Mouse (Mus musculus) CH12.LX (cell line): ENCODE data around the gene Fam3c. TPM values are rescaled to one million over a fixed set of nuclear protein-coding genes. Genes with fewer than 3 reads are reported as not detected.

Experiments used
- DNase-seq: peaks from one replicate; pipeline ENCODE4 v3.0.0-alpha.2; 2013; ENCODE audit errors: extremely low read depth
- H3K27ac ChIP-seq: 2 replicates; pipeline ENCODE4 v1.5.1; 2012; ENCODE audit warnings: low read depth, mild to moderate bottlenecking, control low read depth, moderate library complexity; ENCODE audit not compliant: insufficient read depth
- H3K27me3 ChIP-seq: replicated peaks from 2 replicates; pipeline ENCODE3; 2012; ENCODE audit warnings: inconsistent platforms
- H3K36me3 ChIP-seq, 2 experiments: replicated peaks in 1 of 2; 2 replicates each; pipeline versions ENCODE3 to v1.6.1; 2012; ENCODE audit warnings: inconsistent platforms in 1 of 2, low read length in 1 of 2, mild to moderate bottlenecking in 1 of 2, mixed read lengths in 1 of 2, moderate library complexity in 1 of 2; ENCODE audit not compliant: control insufficient read depth in 1 of 2, insufficient read depth in 1 of 2
- H3K4me1 ChIP-seq, 2 experiments: 2 replicates each; pipeline ENCODE4 v1.6.1; 2012; ENCODE audit warnings: inconsistent platforms in 1 of 2, moderate library complexity in 1 of 2; ENCODE audit not compliant: insufficient read depth in 2 of 2, control insufficient read depth in 1 of 2
- H3K4me2 ChIP-seq: 2 replicates; pipeline ENCODE4 v1.6.1; 2012; ENCODE audit warnings: low read depth, mild to moderate bottlenecking, control low read depth; ENCODE audit not compliant: poor library complexity, insufficient read depth, severe bottlenecking
- H3K4me3 ChIP-seq, 3 experiments: fragments of 150-350 bp in 1 of 3; sonication (generic) in 1 of 3; replicated peaks in 1 of 3; 2 replicates each; pipeline versions ENCODE3 to v1.5.1; 2011 to 2012; ENCODE audit warnings: low read depth in 2 of 3, low read length in 2 of 3, mild to moderate bottlenecking in 2 of 3, moderate library complexity in 2 of 3, control low read depth in 1 of 3, improper control_type of control experiment in 1 of 3, inconsistent platforms in 1 of 3, mixed read lengths in 1 of 3; ENCODE audit not compliant: poor library complexity in 1 of 3
- H3K79me2 ChIP-seq: replicated peaks from 2 replicates; pipeline ENCODE4 v1.6.1; 2012; ENCODE audit warnings: mild to moderate bottlenecking, moderate library complexity; ENCODE audit not compliant: control insufficient read depth, poor library complexity, insufficient read depth, severe bottlenecking; ENCODE audit errors: extremely low read depth
- H3K9ac ChIP-seq: 2 replicates; pipeline ENCODE4 v1.6.1; 2012; ENCODE audit warnings: low read depth, mild to moderate bottlenecking, control low read depth, moderate library complexity; ENCODE audit not compliant: insufficient read depth
- H3K9me3 ChIP-seq: replicated peaks from 2 replicates; pipeline ENCODE3; 2012; ENCODE audit warnings: low read length, inconsistent platforms, mixed read lengths
- CTCF ChIP-seq, 2 experiments: IDR thresholded peaks in 1 of 2; conservative IDR thresholded peaks in 1 of 2; 2 replicates each; pipeline ENCODE4 v1.5.1; 2011 to 2012; ENCODE audit warnings: low read depth in 2 of 2, low read length in 2 of 2, improper control_type of control experiment in 1 of 2, inconsistent platforms in 1 of 2, mild to moderate bottlenecking in 1 of 2, moderate library complexity in 1 of 2
- ETS1 ChIP-seq: conservative IDR thresholded peaks from 2 replicates; pipeline ENCODE4 v1.6.1; 2012; ENCODE audit warnings: low read depth, mild to moderate bottlenecking, inconsistent platforms, low read length, improper control_type of control experiment, moderate library complexity
- GABPA ChIP-seq: IDR thresholded peaks from 2 replicates; pipeline ENCODE4 v1.6.1; 2012; ENCODE audit warnings: low read depth, low read length, improper control_type of control experiment, inconsistent platforms; ENCODE audit not compliant: insufficient replicate concordance
- HCFC1 ChIP-seq: IDR thresholded peaks from 2 replicates; pipeline ENCODE4 v1.6.1; 2012; ENCODE audit warnings: low read depth, mild to moderate bottlenecking, inconsistent platforms, low read length, improper control_type of control experiment
- IRF4 ChIP-seq: IDR thresholded peaks from 2 replicates; pipeline ENCODE4 v1.6.1; 2014; ENCODE audit warnings: low read depth, mild to moderate bottlenecking, inconsistent platforms, low read length, improper control_type of control experiment
- JUN ChIP-seq: IDR thresholded peaks from 2 replicates; pipeline ENCODE4 v1.6.1; 2011; ENCODE audit warnings: low read depth, mild to moderate bottlenecking, low read length, improper control_type of control experiment, moderate library complexity; ENCODE audit not compliant: insufficient read depth
- KAT2A ChIP-seq: IDR thresholded peaks from 2 replicates; pipeline ENCODE4 v1.6.1; 2012; ENCODE audit warnings: low read length, improper control_type of control experiment, inconsistent platforms; ENCODE audit not compliant: insufficient replicate concordance
- MEF2A ChIP-seq: IDR thresholded peaks from 2 replicates; pipeline ENCODE4 v1.6.1; 2014; ENCODE audit warnings: low read depth, mild to moderate bottlenecking, inconsistent platforms, low read length, improper control_type of control experiment, borderline replicate concordance
- MYC ChIP-seq: IDR thresholded peaks from 2 replicates; pipeline ENCODE4 v1.6.1; 2011; ENCODE audit warnings: low read depth, mild to moderate bottlenecking, improper control_type of control experiment, low read length
- PAX5 ChIP-seq: IDR thresholded peaks from 2 replicates; pipeline ENCODE4 v1.6.1; 2012; ENCODE audit warnings: low read length, inconsistent platforms, mixed read lengths
- POLR2A ChIP-seq: IDR thresholded peaks from 2 replicates; pipeline ENCODE4 v1.6.1; 2011; ENCODE audit warnings: low read depth, mild to moderate bottlenecking, improper control_type of control experiment, low read length
- SIN3A ChIP-seq: IDR thresholded peaks from 2 replicates; pipeline ENCODE4 v1.6.1; 2012; ENCODE audit warnings: low read length, improper control_type of control experiment, inconsistent platforms
- TBP ChIP-seq: conservative IDR thresholded peaks from 2 replicates; pipeline ENCODE4 v1.6.1; 2011; ENCODE audit warnings: low read depth, low read length, improper control_type of control experiment
- TCF12 ChIP-seq: IDR thresholded peaks from 2 replicates; pipeline ENCODE4 v1.6.1; 2014; ENCODE audit warnings: low read depth, mild to moderate bottlenecking, inconsistent platforms, low read length, improper control_type of control experiment
- UBTF ChIP-seq: IDR thresholded peaks from 2 replicates; pipeline ENCODE4 v1.6.1; 2012; ENCODE audit warnings: low read depth, mild to moderate bottlenecking, inconsistent platforms, low read length, improper control_type of control experiment, moderate library complexity
- USF1 ChIP-seq: IDR thresholded peaks from 2 replicates; pipeline ENCODE4 v1.6.1; 2014; ENCODE audit warnings: low read depth, mild to moderate bottlenecking, inconsistent platforms, low read length, improper control_type of control experiment
- USF2 ChIP-seq: conservative IDR thresholded peaks from 2 replicates; pipeline ENCODE4 v1.6.1; 2011; ENCODE audit warnings: low read depth, low read length, improper control_type of control experiment
- ZKSCAN1 ChIP-seq: IDR thresholded peaks from 2 replicates; pipeline ENCODE4 v1.6.1; 2012; ENCODE audit warnings: low read depth, inconsistent platforms, low read length, improper control_type of control experiment, borderline replicate concordance
- ZNF384 ChIP-seq: IDR thresholded peaks from 2 replicates; pipeline ENCODE4 v1.6.1; 2012; ENCODE audit warnings: low read depth, low read length, improper control_type of control experiment, inconsistent platforms
- dilution Hi-C: fragments of 300-500 bp; cut with MboI; formaldehyde crosslinking; loops from 2 replicates; pipeline ENCODE4 v1.14.3; 2020; ENCODE audit warnings: low sequenced_read_pairs; ENCODE audit not compliant: extremely low pct_unique_long_range_greater_than_20kb, extremely low pct_ligation_motif_present
- in situ Hi-C: fragments of 300-500 bp; cut with MboI; formaldehyde crosslinking; loops from 3 replicates; pipeline ENCODE4 v1.14.3; 2019; ENCODE audit warnings: low sequenced_read_pairs, low pct_ligation_motif_present, low pct_unique_long_range_greater_than_20kb, mixed read lengths
- polyA plus RNA-seq: library from polyadenylated mRNA; unstranded; fragments of >175 nt; gene quantifications from 2 replicates; pipeline ENCODE4 v1.2.1, GENCODE M21; 2012; ENCODE audit warnings: low read depth; ENCODE audit not compliant: insufficient read length
- total RNA-seq, 2 experiments: library from RNA; depleted of rRNA; stranded (reverse); fragments of 300-350 nt in 1 of 2; fragments of >200 nt in 1 of 2; gene quantifications; 2 replicates each; pipeline ENCODE4 v1.2.3; 2012 to 2014

The Fam3c gene
- total and polyA plus RNA-seq, 3 experiments: 61.9 to 155 (median 95.9) TPM

DNA sequence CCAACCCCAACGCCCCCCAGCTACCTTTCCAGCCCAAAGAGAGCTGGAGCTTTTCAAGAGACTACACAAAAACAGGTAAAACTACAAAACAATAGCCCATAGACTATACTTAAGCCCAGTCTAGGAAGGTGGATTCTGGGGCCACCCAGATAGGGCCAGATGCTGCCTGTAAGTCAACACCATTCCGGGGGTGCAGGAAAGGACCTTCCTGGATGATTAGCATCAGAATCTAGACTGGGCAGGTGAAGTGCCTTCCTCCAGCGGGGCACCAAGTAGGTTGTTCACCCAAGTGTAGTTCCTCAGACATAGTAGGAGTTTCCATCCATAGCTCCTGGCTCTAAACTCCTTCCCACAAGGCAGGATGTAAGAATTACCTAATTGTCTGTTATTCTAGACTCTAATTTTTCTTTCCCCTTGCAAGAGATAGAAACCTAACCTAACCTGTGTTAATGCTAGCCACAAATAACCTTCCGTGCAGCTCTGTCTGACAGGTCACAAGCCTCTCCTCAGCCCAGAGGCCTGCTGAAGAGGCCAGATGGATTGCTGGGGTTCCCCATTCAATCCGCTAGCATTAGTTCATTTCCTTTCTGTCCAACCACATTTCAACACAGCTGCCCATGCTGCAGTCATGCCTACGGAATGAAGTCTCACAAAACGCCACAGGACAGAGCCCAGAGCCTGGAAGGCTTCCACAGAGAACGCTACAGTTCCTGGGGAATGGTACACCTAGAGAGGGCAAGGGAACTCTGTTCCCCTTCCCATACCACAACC lies 8.7 kb downstream of the Fam3c start (continued):
- TF ChIP-seq GABPA (no peak), ZKSCAN1 (peak; percentile 35; the same call in 1 of the 2 replicates), POLR2A (0 out of 2 replicates have a peak, but pooled peaks have one; percentile 56), HCFC1 (no peak)

DNA sequence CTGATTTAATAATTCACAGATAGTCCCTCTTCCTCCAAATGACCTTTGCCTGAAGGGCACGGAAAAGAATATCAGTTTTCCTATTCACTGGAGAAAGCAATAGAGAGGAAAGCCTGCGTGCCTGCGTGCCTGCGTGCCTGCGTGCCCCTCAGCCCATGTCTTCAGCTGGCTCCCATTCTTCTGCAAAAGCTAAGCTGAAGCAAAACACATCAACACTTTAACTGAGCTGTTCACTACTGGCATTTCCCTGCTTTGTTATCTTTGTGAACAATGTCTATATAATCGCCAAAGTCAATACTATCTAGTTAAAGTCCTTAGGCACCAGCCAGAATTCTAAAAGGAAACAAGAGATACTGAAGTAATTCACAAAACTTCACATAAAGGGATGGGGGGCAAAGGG lies 11.6 kb downstream of the Fam3c start:
- dilution Hi-C loops (no loop called here), in situ Hi-C loops (no loop called here)
- Histone ChIP-seq H3K4me1 (peaks cover 22 to 90% of the 10 kb centered on the region in 2 experiments), H3K27me3 (no peaks in the 10 kb centered on the region), H3K9ac (peak overlapping the region; percentile 21; the same call in 1 of the 2 replicates), H3K4me2 (peak overlapping the region; percentile 60)
- TF ChIP-seq USF2 (no peak), JUN (no peak), POLR2A (no peak), ETS1 (no peak), CTCF (conservative IDR thresholded peaks at IDR 0.05 in 1 of 2, IDR thresholded peaks at IDR 0.05 in 1 of 2; ENCODE audit: low read depth in 2 of 2, low read length in 2 of 2) (no peak), ZNF384 (no peak), ZKSCAN1 (no peak), KAT2A (no peak), SIN3A (no peak), IRF4 (no peak)
- TF ChIP-seq, all 38 proteins: peak for 0
- no peaks in the 10 kb centered on the region for H3K9me3 ChIP-seq
- H3K27ac ChIP-seq: peak overlapping the region; percentile 66
- H3K79me2 ChIP-seq: peaks cover 85% of the 10 kb centered on the region
- H3K4me3 ChIP-seq: no peak overlapping the region
- peaks cover 2 to 23% of the 10 kb centered on the region in 2 experiments for H3K36me3 ChIP-seq
- DNase-seq: no peak

DNA sequence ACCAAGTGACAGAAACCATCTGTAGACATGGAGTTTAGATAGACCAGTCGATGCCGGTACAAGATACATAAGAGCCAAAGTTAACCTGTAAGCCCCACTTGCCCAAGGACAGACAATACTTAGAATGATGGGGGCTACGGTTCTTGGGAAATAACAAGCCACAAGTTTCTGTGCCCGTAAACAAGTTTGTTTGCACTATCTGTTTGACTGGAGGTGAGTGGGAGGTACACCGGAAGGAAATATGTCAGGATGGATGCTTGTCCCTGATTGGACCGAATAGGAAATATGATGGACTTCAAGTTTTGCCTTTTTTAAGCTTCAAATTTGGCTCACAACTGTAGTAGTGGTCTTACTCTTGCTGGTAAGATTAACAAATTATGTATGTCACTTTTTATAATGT lies 12.3 kb downstream of the Fam3c start:
- Histone ChIP-seq H3K79me2 (peaks cover 85% of the 10 kb centered on the region), H3K27ac (no peak overlapping the region; the same call in 1 of the 2 replicates), H3K4me2 (no peak overlapping the region), H3K4me3 (no peak overlapping the region), H3K9ac (no peak overlapping the region), H3K36me3 (peaks cover 5 to 30% of the 10 kb centered on the region in 2 experiments), H3K4me1 (peaks cover 23 to 91% of the 10 kb centered on the region in 2 experiments), H3K27me3 (no peaks in the 10 kb centered on the region), H3K9me3 (no peaks in the 10 kb centered on the region)
- TF ChIP-seq USF1: no peak
- no peak for TF ChIP-seq USF2
- no peak for TF ChIP-seq ZNF384
- TF ChIP-seq UBTF: no peak
- no peak for TF ChIP-seq IRF4
- TF ChIP-seq TCF12: no peak
- TF ChIP-seq TBP: no peak
- TF ChIP-seq POLR2A: no peak
- no peak for TF ChIP-seq MEF2A
- no peak for TF ChIP-seq MYC
- no peak for TF ChIP-seq PAX5
- no peak for DNase-seq
- in situ Hi-C loops (no loop called here), dilution Hi-C loops (no loop called here)
